Mouse (Mus musculus): ENCODE measurements around the gene Vmn1r91. TPM values are rescaled to one million over a fixed set of nuclear protein-coding genes. Genes with fewer than 3 reads are reported as not detected.
A peak's percentile ranks its signal among the peaks of the same experiment; 100 is the strongest.
"Not testable (repeated sequence)": the region's sequence is repeated elsewhere in the genome, so short reads cannot be mapped to it uniquely, and the experiment has no call there.

The Vmn1r91 gene
- polyA plus RNA-seq (2015; fragmentation: Nextera tagmentation; extraction: Ambion mirVana) = not detected in 2 replicates

- not testable (repeated sequence) for H3K9me3 ChIP-seq (ENCODE audit: low read length); H3K4me3 ChIP-seq (ENCODE audit: low read depth, low read length); ATAC-seq; H3K4me1 ChIP-seq (ENCODE audit: insufficient read depth); H3K27me3 ChIP-seq (ENCODE audit: insufficient read depth, low read length); DNase-seq; H3K27ac ChIP-seq (ENCODE audit: low read depth); H3K36me3 ChIP-seq (replicated peaks; ENCODE audit: insufficient read depth, low read length); H3K4me2 ChIP-seq (ENCODE audit: low read depth, low read length); H3K9ac ChIP-seq (replicated peaks)
- 64% methylated on average over 5 of the region's 5 CpGs for WGBS (ENCODE audit: insufficient replicate concordance)
Observed at GRCm38 (mm10) chr7:20099380-20099779, at the start of gene Vmn1r91. Gene Vmn1r91, plus strand, starts transcription at chr7:20099680.

GRCm38 (mm10) chr7:20064100-20064499 lies 35.4 kb upstream of the Vmn1r91 start:
- H3K36me3 ChIP-seq (replicated peaks; ENCODE audit: insufficient read depth, low read length); H3K9me3 ChIP-seq (ENCODE audit: low read length); ATAC-seq; H3K4me3 ChIP-seq (ENCODE audit: low read depth, low read length); H3K4me1 ChIP-seq (ENCODE audit: insufficient read depth); H3K4me2 ChIP-seq (ENCODE audit: low read depth, low read length); DNase-seq; H3K9ac ChIP-seq (replicated peaks); H3K27me3 ChIP-seq (ENCODE audit: insufficient read depth, low read length); H3K27ac ChIP-seq (ENCODE audit: low read depth): not testable (repeated sequence)
- TF ChIP-seq CTCF (IDR thresholded peaks at IDR 0.05; ENCODE audit: low read depth) = peak; percentile 28
- 63% methylated on average over 4 of the region's 4 CpGs for WGBS (ENCODE audit: insufficient replicate concordance)

GRCm38 (mm10) chr7:20078118-20078517 lies 21.4 kb upstream of the Vmn1r91 start:
- H3K4me1 ChIP-seq (ENCODE audit: insufficient read depth); H3K4me3 ChIP-seq (ENCODE audit: low read depth, low read length); H3K27ac ChIP-seq (ENCODE audit: low read depth); H3K36me3 ChIP-seq (replicated peaks; ENCODE audit: insufficient read depth, low read length); ATAC-seq; H3K9ac ChIP-seq (replicated peaks); H3K27me3 ChIP-seq (ENCODE audit: insufficient read depth, low read length); H3K4me2 ChIP-seq (ENCODE audit: low read depth, low read length); H3K9me3 ChIP-seq (ENCODE audit: low read length); DNase-seq: not testable (repeated sequence)
- WGBS (ENCODE audit: insufficient replicate concordance) = 67% methylated on average over 18 of the region's 18 CpGs

- not testable (repeated sequence) for H3K9ac ChIP-seq (replicated peaks); H3K36me3 ChIP-seq (replicated peaks; ENCODE audit: insufficient read depth, low read length); ATAC-seq; H3K9me3 ChIP-seq (ENCODE audit: low read length); H3K27ac ChIP-seq (ENCODE audit: low read depth); H3K4me1 ChIP-seq (ENCODE audit: insufficient read depth); H3K27me3 ChIP-seq (ENCODE audit: insufficient read depth, low read length); H3K4me3 ChIP-seq (ENCODE audit: low read depth, low read length); DNase-seq; H3K4me2 ChIP-seq (ENCODE audit: low read depth, low read length)
- WGBS (ENCODE audit: insufficient replicate concordance) = no CpG with 5 or more reads among the region's 2 CpGs
Observed at GRCm38 (mm10) chr7:20122479-20122878, 23.0 kb downstream of the Vmn1r91 start, which contains the start of gene Gm16442. Gene Gm16442, minus strand, starts transcription at chr7:20122579.

GRCm38 (mm10) chr7:20138988-20139387 lies 39.5 kb downstream of the Vmn1r91 start, which contains the start of gene Vmn1r93:
Gene Vmn1r93, minus strand, starts transcription at chr7:20139088.
- not testable (repeated sequence) for H3K27me3 ChIP-seq (ENCODE audit: insufficient read depth, low read length); H3K4me1 ChIP-seq (ENCODE audit: insufficient read depth); DNase-seq; H3K9me3 ChIP-seq (ENCODE audit: low read length); H3K36me3 ChIP-seq (replicated peaks; ENCODE audit: insufficient read depth, low read length); H3K27ac ChIP-seq (ENCODE audit: low read depth); ATAC-seq; H3K9ac ChIP-seq (replicated peaks); H3K4me2 ChIP-seq (ENCODE audit: low read depth, low read length); H3K4me3 ChIP-seq (ENCODE audit: low read depth, low read length)
- no CpG with 5 or more reads among the region's 5 CpGs for WGBS (ENCODE audit: insufficient replicate concordance)

Other genes starting within 250 kb of the Vmn1r91 start
- gene Gm19345, start 247.7 kb upstream of the Vmn1r91 start, polyA plus RNA-seq (2015; fragmentation: Nextera tagmentation; extraction: Ambion mirVana) = 0.18 and 0.19 TPM in 2 replicates
- 0.09 TPM in 1 of 2 replicates, not detected in the other for gene Ceacam16, start 238.4 kb upstream of the Vmn1r91 start, polyA plus RNA-seq (2015; fragmentation: Nextera tagmentation; extraction: Ambion mirVana)
- not detected in 2 replicates for gene Ceacam19, start 211.7 kb upstream of the Vmn1r91 start, polyA plus RNA-seq (2015; fragmentation: Nextera tagmentation; extraction: Ambion mirVana)
- gene Pvr, start 178.5 kb upstream of the Vmn1r91 start, polyA plus RNA-seq (2015; fragmentation: Nextera tagmentation; extraction: Ambion mirVana) = 2.2 and 3.0 TPM in 2 replicates
- 0.69 and 0.89 TPM in 2 replicates for gene Igsf23, start 148.9 kb upstream of the Vmn1r91 start, polyA plus RNA-seq (2015; fragmentation: Nextera tagmentation; extraction: Ambion mirVana)
- gene Ceacam20, start 134.3 kb upstream of the Vmn1r91 start, polyA plus RNA-seq (2015; fragmentation: Nextera tagmentation; extraction: Ambion mirVana) = not detected in 2 replicates
- gene Nlrp9b, start 108.2 kb upstream of the Vmn1r91 start, polyA plus RNA-seq (2015; fragmentation: Nextera tagmentation; extraction: Ambion mirVana) = not detected in 2 replicates
- gene Gm16442, start 22.9 kb downstream of the Vmn1r91 start, polyA plus RNA-seq (2015; fragmentation: Nextera tagmentation; extraction: Ambion mirVana) = not detected in 2 replicates
- not detected in 2 replicates for gene Vmn1r93, start 39.4 kb downstream of the Vmn1r91 start, polyA plus RNA-seq (2015; fragmentation: Nextera tagmentation; extraction: Ambion mirVana)
- gene Vmn1r94, start 68.7 kb downstream of the Vmn1r91 start, polyA plus RNA-seq (2015; fragmentation: Nextera tagmentation; extraction: Ambion mirVana) = not detected in 2 replicates
- gene Vmn1r95, start 94.0 kb downstream of the Vmn1r91 start, polyA plus RNA-seq (2015; fragmentation: Nextera tagmentation; extraction: Ambion mirVana) = not detected in 2 replicates
- gene Gm6164, start 105.9 kb downstream of the Vmn1r91 start, polyA plus RNA-seq (2015; fragmentation: Nextera tagmentation; extraction: Ambion mirVana) = not detected in 2 replicates
- gene Gm4498, start 134.1 kb downstream of the Vmn1r91 start, polyA plus RNA-seq (2015; fragmentation: Nextera tagmentation; extraction: Ambion mirVana) = not detected in 2 replicates
- not detected in 2 replicates for gene Gm5890, start 163.2 kb downstream of the Vmn1r91 start, polyA plus RNA-seq (2015; fragmentation: Nextera tagmentation; extraction: Ambion mirVana)
- gene Gm4133, start 234.4 kb downstream of the Vmn1r91 start, polyA plus RNA-seq (2015; fragmentation: Nextera tagmentation; extraction: Ambion mirVana) = not detected in 2 replicates

All from liver, postnatal 0 days (tissue).